Mouse (Mus musculus) kidney, adult 2 months (tissue): ENCODE results near the gene Ppp3r2. TPM values are rescaled to one million over a fixed set of nuclear protein-coding genes. Genes with fewer than 3 reads are reported as not detected.
A peak's percentile ranks its signal among the peaks of the same experiment; 100 is the strongest.

Source experiments
- DNase-seq: peaks from one replicate; pipeline ENCODE4 v3.0.0; 2021
- H3K27ac ChIP-seq: fragments of 200-500 bp; 2 replicates; pipeline ENCODE4 v1.5.1; 2012; ENCODE audit warnings: low read depth, low read length, control low read depth, inconsistent platforms; ENCODE audit not compliant: insufficient read depth
- H3K27me3 ChIP-seq: fragments of 200-500 bp; replicated peaks from 2 replicates; pipeline ENCODE4 v1.6.1; 2012; ENCODE audit warnings: mild to moderate bottlenecking, moderate library complexity, low read length, inconsistent platforms; ENCODE audit not compliant: control insufficient read depth, insufficient read depth
- H3K36me3 ChIP-seq: fragments of 200-500 bp; 2 replicates; pipeline ENCODE4 v1.6.1; 2012; ENCODE audit warnings: mild to moderate bottlenecking, moderate library complexity, low read length, inconsistent platforms; ENCODE audit not compliant: control insufficient read depth, insufficient read depth
- H3K4me1 ChIP-seq: fragments of 200-500 bp; 2 replicates; pipeline ENCODE4 v1.6.1; 2011; ENCODE audit warnings: low read length; ENCODE audit not compliant: control insufficient read depth, insufficient read depth
- H3K4me3 ChIP-seq: fragments of 200-500 bp; 2 replicates; pipeline ENCODE4 v1.5.1; 2011; ENCODE audit warnings: mild to moderate bottlenecking, low read depth, low read length, control low read depth; ENCODE audit not compliant: insufficient read depth
- CTCF ChIP-seq: fragments of 200-500 bp; conservative IDR thresholded peaks from 2 replicates; pipeline ENCODE4 v1.5.1; 2011; ENCODE audit warnings: low read depth, mild to moderate bottlenecking, control low read depth, low read length, moderate library complexity, mixed read lengths; ENCODE audit not compliant: insufficient read depth, insufficient read length
- POLR2A ChIP-seq: fragments of 200-500 bp; IDR thresholded peaks from one replicate; pipeline ENCODE4 v1.6.1; 2011; ENCODE audit warnings: low read depth, low read length, control low read depth
- WGBS: fragments of 180-500 bp; shearing (Covaris S2); methylation state at CpG from one replicate; pipeline ENCODE4 v1.1.7; 2018; 5-methylcytosine and 5-hydroxymethylcytosine counted together
- polyA plus RNA-seq: library from polyadenylated mRNA; depleted of rRNA; stranded (reverse); fragments of >200 nt; gene quantifications from 2 replicates; pipeline ENCODE4 v1.2.3, GENCODE M21; 2012; rRNA removed

Ppp3r2 gene
- polyA plus RNA-seq, 1 experiment: 0.02 TPM

DNA sequence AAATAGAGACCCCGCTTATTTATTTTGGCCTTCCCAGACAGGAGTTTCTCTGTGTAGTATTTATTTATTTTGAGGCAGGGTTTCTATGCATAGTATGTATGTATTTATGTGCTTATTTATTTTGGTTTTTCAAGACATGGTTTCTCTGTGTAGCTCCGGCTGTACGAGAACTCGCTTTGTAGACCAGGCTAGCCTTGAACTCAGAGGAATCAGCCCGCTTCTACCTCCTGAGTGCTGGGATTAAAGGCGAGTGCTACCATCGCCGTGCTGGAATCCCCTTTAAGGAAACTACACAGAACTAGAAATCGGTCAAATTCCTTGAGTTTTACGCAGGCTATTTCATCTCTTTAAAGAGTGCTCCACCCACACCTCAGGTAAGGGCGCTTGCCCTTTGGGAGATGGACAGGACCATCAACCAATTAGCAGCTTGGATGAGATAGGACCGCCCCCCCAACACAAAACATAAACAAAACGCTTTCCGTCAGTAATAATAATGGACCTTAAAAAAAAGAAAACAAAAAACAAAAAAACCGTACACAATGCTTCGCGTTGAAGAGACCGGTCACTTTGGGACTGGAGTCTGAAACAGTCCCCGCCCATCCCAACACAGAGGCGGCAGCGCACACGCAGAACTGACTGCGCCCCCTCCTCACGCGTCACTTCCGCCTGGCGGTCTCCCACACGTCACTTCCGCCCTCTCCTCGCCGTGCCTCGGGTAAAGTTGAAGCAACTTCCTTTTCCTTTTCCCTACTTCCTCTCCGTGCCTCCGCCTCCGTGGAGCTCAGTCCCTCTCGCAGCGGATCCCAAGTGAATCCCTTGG is 50.3 kb downstream of the Ppp3r2 start, which contains the start of gene Rnf20:
TSS of gene Rnf20 (plus strand) at position 688 of the 820 bp plus-strand sequence.
- peak; percentile 71 for TF ChIP-seq POLR2A
- TF ChIP-seq CTCF: no peak
- Histone ChIP-seq H3K27me3 (no peaks in the 10 kb centered on the region), H3K27ac (peak within 1 kb of the TSS; percentile 54), H3K36me3 (no peaks in the 10 kb centered on the region), H3K4me3 (peak within 1 kb of the TSS; percentile 96), H3K4me1 (no peaks in the 10 kb centered on the region; the same call in 1 of the 2 replicates)
- 4% methylated on average over 37 of the region's 37 CpGs for WGBS
- peak; percentile 98 for DNase-seq

- Histone ChIP-seq H3K4me1 (no peaks in the 10 kb centered on the region; the same call in 1 of the 2 replicates), H3K27me3 (no peaks in the 10 kb centered on the region), H3K36me3 (no peaks in the 10 kb centered on the region), H3K27ac (peak overlapping the region; percentile 53; the same call in 1 of the 2 replicates), H3K4me3 (no peak overlapping the region)
- DNase-seq: peak; percentile 84
- TF ChIP-seq POLR2A (no peak), CTCF (no peak)
- 53% methylated on average over 5 of the region's 5 CpGs for WGBS
Measured at GRCm38 (mm10) chr4:49628941-49629340, 52.9 kb downstream of the Ppp3r2 start.

Other genes with a start within 250 kb of the Ppp3r2 start
- 41.7 and 46.9 TPM in 2 replicates for gene Acnat1, start 208.1 kb downstream of the Ppp3r2 start, polyA plus RNA-seq
- 4.4 and 5.7 TPM in 2 replicates for gene Baat, start 175.5 kb downstream of the Ppp3r2 start, polyA plus RNA-seq
- gene Mrpl50, start 160.9 kb downstream of the Ppp3r2 start, polyA plus RNA-seq: 14.7 and 21.2 TPM in 2 replicates
- 2.0 and 2.5 TPM in 2 replicates for gene Zfp189, start 160.8 kb downstream of the Ppp3r2 start, polyA plus RNA-seq
- 4,876 and 5,164 TPM in 2 replicates for gene Aldob, start 132.5 kb downstream of the Ppp3r2 start, polyA plus RNA-seq
- 35.8 and 45.9 TPM in 2 replicates for gene Tmem246, start 84.1 kb downstream of the Ppp3r2 start, polyA plus RNA-seq
- 14.1 and 15.3 TPM in 2 replicates for gene Rnf20, start 50.0 kb downstream of the Ppp3r2 start, polyA plus RNA-seq
- gene Grin3a, start 163.7 kb upstream of the Ppp3r2 start, polyA plus RNA-seq: 0.14 and 0.20 TPM in 2 replicates